ENCODE assay signal across 22 mouse cellular contexts in the genomic region with DNA sequence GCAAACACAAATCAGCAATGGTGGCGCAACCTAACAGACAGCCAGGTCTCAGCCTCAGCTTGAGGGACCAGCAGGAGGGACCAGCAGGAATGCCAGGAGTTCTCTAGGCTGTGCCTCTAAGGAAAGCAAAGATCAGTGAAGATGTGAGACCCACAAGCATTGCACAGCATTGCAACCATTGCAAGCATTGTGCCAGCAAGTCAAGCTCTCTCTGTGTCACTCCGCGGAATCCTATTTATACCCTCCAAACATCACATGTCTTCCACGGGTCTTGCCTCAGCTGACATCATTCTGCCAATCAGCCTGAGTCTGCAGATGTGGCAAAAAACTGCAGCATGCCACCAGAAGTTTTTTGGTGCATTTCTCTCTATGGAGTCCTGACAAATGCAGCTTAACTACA.
DNase-seq lines count a peak whose midpoint lies in the region; ATAC-seq and TF ChIP-seq lines count a peak whose summit lies in the region.
"Had no signal": no experiment of that assay in that cellular context is flagged by ENCODE, and none has a peak within 500 bp of the region (broad histone marks: within the 10 kb centered on the region; RNA-seq: fewer than 3 reads in every experiment).

No protein-coding gene starts in this region.

- H3K4me2 ChIP-seq in heart, postnatal 0 days (ENCODE audit: low read depth, low read length), result no peak overlapping the region
- no peak overlapping the region for H3K4me2 ChIP-seq in myocyte (ENCODE audit: low read depth)

- 46% methylated on average over 4 of the region's 4 CpGs for WGBS in heart, postnatal 0 days

- DNase-seq in heart, postnatal 0 days (ENCODE audit: low spot score), result peak; percentile 14
- DNase-seq in heart, postnatal 36 days, result no peak
- DNase-seq in NIH3T3 (ENCODE audit: low read depth), result peak; percentile 23
- no peak for DNase-seq in gastrocnemius, adult 18-20 months (ENCODE audit: low spot score)
- DNase-seq in right cerebral cortex, postnatal 4 days, result no peak
- DNase-seq: adrenal gland, adult 2 months; adrenal gland, adult 8-10 months; adrenal gland, postnatal 10 days; adrenal gland, postnatal 14 days; adrenal gland, postnatal 25 days; adrenal gland, postnatal 36 days; B cell, adult 2 months; cerebellum, adult 11 months; cerebellum, adult 11-12 months; cerebellum, adult 18-20 months; cerebellum, adult 2 months had no signal

- no peak for TF ChIP-seq EP300 in heart, postnatal 0 days (IDR thresholded peaks at IDR 0.05; ENCODE audit: low read depth)

- no peaks in the 10 kb centered on the region for H3K9me3 ChIP-seq in heart, postnatal 0 days (replicated peaks; ENCODE audit: control insufficient read depth, low read length)
- H3K9me3 ChIP-seq: G1E had no signal

- H3K27ac ChIP-seq in heart, postnatal 0 days (ENCODE audit: low read depth), result no peak overlapping the region

- no peak overlapping the region for H3ac ChIP-seq in myocyte (ENCODE audit: control insufficient read depth, insufficient read length)

- TF ChIP-seq POLR2A in myocyte (IDR thresholded peaks at IDR 0.05; ENCODE audit: insufficient read length, low read depth), result no peak

- H3K4me3 ChIP-seq in heart, postnatal 0 days (ENCODE audit: low read depth, low read length), result no peak overlapping the region
- H3K4me3 ChIP-seq in myocyte, result no peak overlapping the region

- no peak overlapping the region for H3K9ac ChIP-seq in heart, postnatal 0 days (replicated peaks; ENCODE audit: low read depth, low read length)

- no peak for TF ChIP-seq CTCF in heart, postnatal 0 days (IDR thresholded peaks at IDR 0.05; ENCODE audit: low read depth)

- no peaks in the 10 kb centered on the region for H3K4me1 ChIP-seq in heart, postnatal 0 days (ENCODE audit: control insufficient read depth, insufficient read depth)

- ATAC-seq in heart, postnatal 0 days (ENCODE audit: insufficient read depth, low read depth), result peak; percentile 59
- ATAC-seq: activated CD4-positive, CD25-positive, alpha-beta regulatory T cell, adult 4 months; CD4-positive, CD25-positive, alpha-beta regulatory T cell, adult 4 months; Patski had no signal

- intact Hi-C loops in heart, postnatal 36 days (cut with DNase I), result no loop called here

- no peaks in the 10 kb centered on the region for H3K36me3 ChIP-seq in heart, postnatal 0 days (replicated peaks; ENCODE audit: control insufficient read depth, insufficient read depth, low read length)
- H3K36me3 ChIP-seq in myocyte (ENCODE audit: control insufficient read depth, insufficient read depth), result no peaks in the 10 kb centered on the region
- H3K36me3 ChIP-seq: G1E had no signal

- no peaks in the 10 kb centered on the region for H3K79me2 ChIP-seq in myocyte (ENCODE audit: control insufficient read depth, insufficient read depth)

- H3K27me3 ChIP-seq in heart, postnatal 0 days (ENCODE audit: control insufficient read depth, insufficient read depth, low read length), result no peaks in the 10 kb centered on the region
- H3K27me3 ChIP-seq in myocyte (ENCODE audit: control insufficient read depth, insufficient read depth, insufficient read length), result no peaks in the 10 kb centered on the region
- H3K27me3 ChIP-seq: CH12.LX, Patski had no signal

TF ChIP-seq in myocyte, 11 proteins besides CTCF, POLR2A, EP300 and RAD21:
- TF ChIP-seq MYOG (IDR thresholded peaks at IDR 0.05; ENCODE audit: control insufficient read depth in 1 of 3, insufficient read depth in 1 of 3, insufficient read length in 2 of 3, low read depth in 2 of 3) (no peak), TCF12 (IDR thresholded peaks at IDR 0.05; ENCODE audit: insufficient read depth, poor library complexity, severe bottlenecking) (no peak), CEBPB (IDR thresholded peaks at IDR 0.05; ENCODE audit: insufficient read depth, poor library complexity, severe bottlenecking) (peak; percentile 57; the same call in 1 of the 2 replicates), SRF (IDR thresholded peaks at IDR 0.05; ENCODE audit: control insufficient read depth, insufficient read length, low read depth) (no peak)

Comparison
In these comparisons a context has a peak if more than half of its experiments do, and no peak if none do; other contexts are left out.
1. DNase-seq: peak in heart, postnatal 0 days (single experiment) and NIH3T3 (single experiment); none in heart, postnatal 36 days (0 of 2), gastrocnemius, adult 18-20 months (single experiment) and right cerebral cortex, postnatal 4 days (single experiment).